11 mouse cellular contexts compared by ENCODE assay signal in the genomic region with DNA sequence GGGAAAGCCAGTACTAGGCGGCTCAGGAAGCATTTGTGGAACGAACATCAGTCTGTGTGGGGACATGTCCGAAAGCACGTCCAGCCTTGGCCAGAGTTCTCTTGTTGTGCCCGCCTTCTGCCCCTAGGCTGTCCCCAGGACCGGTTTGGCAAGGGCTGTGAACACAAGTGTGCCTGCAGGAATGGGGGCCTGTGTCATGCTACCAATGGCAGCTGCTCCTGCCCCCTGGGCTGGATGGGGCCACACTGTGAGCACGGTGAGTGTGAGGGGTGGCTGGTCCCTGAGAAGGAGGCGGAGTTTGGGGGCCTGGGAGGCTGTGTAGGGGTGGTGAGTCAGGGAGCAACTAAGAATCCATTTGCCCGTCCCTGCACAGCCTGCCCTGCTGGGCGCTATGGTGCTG. TPM values are rescaled to one million over a fixed set of nuclear protein-coding genes. Genes with fewer than 3 reads are reported as not detected.
DNase-seq lines count a peak whose midpoint lies in the region; ATAC-seq and TF ChIP-seq lines count a peak whose summit lies in the region.
"Had no signal": no experiment of that assay in that cellular context is flagged by ENCODE, and none has a peak within 500 bp of the region (broad histone marks: within the 10 kb centered on the region; RNA-seq: fewer than 3 reads in every experiment).

No protein-coding gene starts in this region.

- no peaks in the 10 kb centered on the region for H3K9me3 ChIP-seq in intestine, embryonic 14.5 days (ENCODE audit: control insufficient read depth, low read length)
- no peaks in the 10 kb centered on the region for H3K9me3 ChIP-seq in intestine, postnatal 0 days (ENCODE audit: control insufficient read depth)
- no peaks in the 10 kb centered on the region for H3K9me3 ChIP-seq in intestine, embryonic 16.5 days (ENCODE audit: control insufficient read depth, low read length)
- no peaks in the 10 kb centered on the region for H3K9me3 ChIP-seq in stomach, embryonic 15.5 days
- H3K9me3 ChIP-seq: forebrain, embryonic 13.5 days; hindbrain, embryonic 15.5 days had no signal

- no peak overlapping the region for H3K27ac ChIP-seq in intestine, embryonic 14.5 days (ENCODE audit: low read depth)
- no peak overlapping the region for H3K27ac ChIP-seq in intestine, postnatal 0 days (ENCODE audit: low read depth, low read length)
- no peak overlapping the region for H3K27ac ChIP-seq in intestine, embryonic 16.5 days (ENCODE audit: low read length)
- H3K27ac ChIP-seq in stomach, embryonic 15.5 days, result peak overlapping the region; percentile 82
- H3K27ac ChIP-seq in layer of hippocampus, adult 2 months, result no peak overlapping the region
- H3K27ac ChIP-seq: forebrain, embryonic 13.5 days; hindbrain, embryonic 15.5 days had no signal

- H3K4me3 ChIP-seq in intestine, embryonic 14.5 days (ENCODE audit: low read depth, low read length), result no peak overlapping the region
- H3K4me3 ChIP-seq in intestine, postnatal 0 days (ENCODE audit: low read depth, low read length), result no peak overlapping the region
- H3K4me3 ChIP-seq in intestine, embryonic 16.5 days (ENCODE audit: low read length), result no peak overlapping the region; the same call in none of the 2 replicates
- peak overlapping the region; percentile 14; the same call in 1 of the 2 replicates for H3K4me3 ChIP-seq in stomach, embryonic 15.5 days (replicated peaks)
- H3K4me3 ChIP-seq in layer of hippocampus, adult 2 months, result no peak overlapping the region
- H3K4me3 ChIP-seq: forebrain, embryonic 13.5 days; hindbrain, embryonic 15.5 days had no signal

- H3K36me3 ChIP-seq in intestine, embryonic 14.5 days (ENCODE audit: control insufficient read depth, insufficient read depth, low read length), result no peaks in the 10 kb centered on the region
- no peaks in the 10 kb centered on the region for H3K36me3 ChIP-seq in intestine, postnatal 0 days (ENCODE audit: control insufficient read depth, insufficient read depth)
- H3K36me3 ChIP-seq in intestine, embryonic 16.5 days (ENCODE audit: control insufficient read depth, insufficient read depth, low read length), result no peaks in the 10 kb centered on the region
- H3K36me3 ChIP-seq in stomach, embryonic 15.5 days, result no peaks in the 10 kb centered on the region
- H3K36me3 ChIP-seq: hindbrain, embryonic 15.5 days had no signal

- WGBS in intestine, embryonic 14.5 days, result 53% methylated on average over 10 of the region's 10 CpGs
- 32% methylated on average over 10 of the region's 10 CpGs for WGBS in intestine, postnatal 0 days
- WGBS in intestine, embryonic 16.5 days, result 40% methylated on average over 10 of the region's 10 CpGs
- WGBS in stomach, embryonic 15.5 days, result 48% methylated on average over 10 of the region's 10 CpGs

- no peak for TF ChIP-seq CTCF in intestine, postnatal 0 days (IDR thresholded peaks at IDR 0.05; ENCODE audit: low read depth)
- TF ChIP-seq CTCF in layer of hippocampus, adult 2 months (conservative IDR thresholded peaks at IDR 0.05), result no peak

- DNase-seq in intestine, embryonic 14.5 days (ENCODE audit: low spot score), result no peak
- DNase-seq in kidney, postnatal 25 days, result peak; percentile 33 to 75
- no peak for DNase-seq in adipocyte (ENCODE audit: low spot score)
- DNase-seq in layer of hippocampus, adult 2 months (ENCODE audit: low spot score in 2 of 2), result no peak
- DNase-seq: cerebellum, postnatal 36 days had no signal

- H3K27me3 ChIP-seq in intestine, embryonic 14.5 days (replicated peaks; ENCODE audit: control insufficient read depth, insufficient read depth, low read length), result no peaks in the 10 kb centered on the region
- H3K27me3 ChIP-seq in intestine, postnatal 0 days (replicated peaks; ENCODE audit: control insufficient read depth, insufficient read depth, low read length), result no peaks in the 10 kb centered on the region
- H3K27me3 ChIP-seq in intestine, embryonic 16.5 days (replicated peaks; ENCODE audit: control insufficient read depth, insufficient read depth, low read length), result no peaks in the 10 kb centered on the region
- no peaks in the 10 kb centered on the region for H3K27me3 ChIP-seq in stomach, embryonic 15.5 days (replicated peaks)
- H3K27me3 ChIP-seq: forebrain, embryonic 13.5 days; hindbrain, embryonic 15.5 days had no signal

- peak; percentile 42 for ATAC-seq in intestine, embryonic 14.5 days (replicated peaks; ENCODE audit: low FRiP score, low TSS enrichment, low read depth)
- ATAC-seq in intestine, postnatal 0 days, result no peak
- peak; percentile 78 for ATAC-seq in intestine, embryonic 16.5 days
- peak; percentile 86 for ATAC-seq in stomach, embryonic 15.5 days (ENCODE audit: insufficient read depth, low FRiP score, low read depth)
- no peak for ATAC-seq in erythroid progenitor cell, adult 5-6 weeks (replicated peaks; ENCODE audit: low FRiP score, poor library complexity, severe bottlenecking)
- ATAC-seq: forebrain, embryonic 13.5 days had no signal

- H3K9ac ChIP-seq in intestine, embryonic 14.5 days (ENCODE audit: low read length), result no peak overlapping the region
- H3K9ac ChIP-seq in intestine, postnatal 0 days (ENCODE audit: low read depth, low read length), result no peak overlapping the region
- peak overlapping the region; percentile 21; the same call in 1 of the 2 replicates for H3K9ac ChIP-seq in intestine, embryonic 16.5 days (ENCODE audit: low read depth, low read length)
- no peak overlapping the region for H3K9ac ChIP-seq in stomach, embryonic 15.5 days
- H3K9ac ChIP-seq: forebrain, embryonic 13.5 days; hindbrain, embryonic 15.5 days had no signal

- no peak overlapping the region for H3K4me2 ChIP-seq in intestine, embryonic 14.5 days (ENCODE audit: low read length)
- no peak overlapping the region for H3K4me2 ChIP-seq in intestine, postnatal 0 days (replicated peaks; ENCODE audit: low read depth)
- 0 out of 2 replicates have a peak overlapping the region, but pooled peaks have one; percentile 32 for H3K4me2 ChIP-seq in intestine, embryonic 16.5 days (ENCODE audit: low read depth, low read length)
- H3K4me2 ChIP-seq in stomach, embryonic 15.5 days, result peak overlapping the region; percentile 39
- H3K4me2 ChIP-seq: forebrain, embryonic 13.5 days; hindbrain, embryonic 15.5 days had no signal

- H3K4me1 ChIP-seq in intestine, embryonic 14.5 days (replicated peaks; ENCODE audit: control insufficient read depth, insufficient read depth, low read length), result no peaks in the 10 kb centered on the region
- H3K4me1 ChIP-seq in intestine, postnatal 0 days (replicated peaks; ENCODE audit: control insufficient read depth, insufficient read depth, low read length), result no peaks in the 10 kb centered on the region
- peaks cover 10% of the 10 kb centered on the region for H3K4me1 ChIP-seq in intestine, embryonic 16.5 days (ENCODE audit: control insufficient read depth, insufficient read depth, low read length)
- H3K4me1 ChIP-seq in stomach, embryonic 15.5 days, result no peaks in the 10 kb centered on the region
- H3K4me1 ChIP-seq: forebrain, embryonic 13.5 days; hindbrain, embryonic 15.5 days had no signal

RNA-seq across cellular contexts. Expression of a gene that starts 32.0 kb away (rescaled TPM):
- 36.7 and 38.6 TPM in 2 replicates for polyA plus RNA-seq in intestine, embryonic 14.5 days (2014; fragmentation: Nextera tagmentation; extraction: Ambion mirVana)
- polyA plus RNA-seq in intestine, postnatal 0 days (2015; fragmentation: Nextera tagmentation; extraction: Ambion mirVana), result 65.9 and 69.4 TPM in 2 replicates
- 69.5 and 74.1 TPM in 2 replicates for polyA plus RNA-seq in intestine, embryonic 16.5 days (2015; fragmentation: Nextera tagmentation; extraction: Ambion mirVana)
- 35.9 and 44.0 TPM in 2 replicates for polyA plus RNA-seq in stomach, embryonic 15.5 days (2015; fragmentation: Nextera tagmentation; extraction: Ambion mirVana)
- total RNA-seq in erythroid progenitor cell, adult 5-6 weeks (2015; ENCODE audit: low replicate concordance), result not detected in 2 replicates
- not detected in 2 replicates for total RNA-seq in erythroid progenitor cell, adult 5-6 weeks (2017; ENCODE audit: low replicate concordance)
- under 1 TPM; 0.18 to 0.42 TPM for total RNA-seq in layer of hippocampus, adult 2 months (2021)

Comparison
In these comparisons a context has a peak if more than half of its experiments do, and no peak if none do; other contexts are left out.
1. ATAC-seq: peak in intestine, embryonic 14.5 days (single experiment), intestine, embryonic 16.5 days (single experiment) and stomach, embryonic 15.5 days (single experiment); none in intestine, postnatal 0 days (single experiment) and erythroid progenitor cell, adult 5-6 weeks (single experiment).
2. H3K4me2 ChIP-seq: peak in intestine, embryonic 16.5 days (single experiment) and stomach, embryonic 15.5 days (single experiment); none in intestine, embryonic 14.5 days (single experiment) and intestine, postnatal 0 days (single experiment).
3. DNase-seq: peak in kidney, postnatal 25 days (2 of 2); none in intestine, embryonic 14.5 days (single experiment), adipocyte (single experiment) and layer of hippocampus, adult 2 months (0 of 2).